Mouse (Mus musculus) layer of hippocampus, adult 2 months (tissue): ENCODE measurements at regions not wholly inside any gene's neighbourhood (a gene's known extent, or its start where the extent isn't known, plus 50 kb on each side); places are given as distances from the start of the nearest gene placed in this dataset.

Experiments
- DNase-seq, 2 experiments: peaks; one replicate each; pipeline ENCODE4 v3.0.0; 2022; ENCODE audit warnings: low spot score in 2 of 2
- H3K27ac ChIP-seq: fragments of 200-600 bp; 2 replicates; pipeline ENCODE4 v1.8.1; 2022
- H3K4me3 ChIP-seq: fragments of 200-600 bp; 2 replicates; pipeline ENCODE4 v1.8.1; 2022; ENCODE audit warnings: mild to moderate bottlenecking
- CTCF ChIP-seq: fragments of 200-600 bp; conservative IDR thresholded peaks from 2 replicates; pipeline ENCODE4 v1.8.1; 2022; ENCODE audit warnings: antibody characterized with exemption, mild to moderate bottlenecking, moderate library complexity

DNA sequence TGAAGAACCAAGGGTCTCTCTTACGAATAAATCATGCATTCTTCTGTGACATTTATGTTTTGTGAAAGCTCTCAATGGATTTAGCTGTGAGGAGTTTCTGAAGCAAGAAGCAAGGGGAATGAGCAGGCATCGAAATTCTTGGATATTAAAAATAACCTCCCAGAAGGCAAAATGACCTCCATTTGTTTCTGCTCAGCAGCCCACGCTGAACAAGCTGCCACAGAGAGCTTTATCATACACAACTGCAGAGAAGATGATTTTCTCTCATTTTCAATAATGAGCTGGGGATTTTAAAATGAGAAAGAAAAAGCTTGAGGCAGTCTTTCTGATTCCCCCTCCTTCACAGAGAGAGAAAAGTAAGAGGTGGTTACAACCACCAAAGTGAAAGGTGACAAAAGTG is 394.2 kb downstream of the Synb start:
- Histone ChIP-seq H3K27ac (no peak overlapping the region), H3K4me3 (no peak overlapping the region)
- peak; percentile 19 to 27 for DNase-seq
- TF ChIP-seq CTCF = no peak

DNA sequence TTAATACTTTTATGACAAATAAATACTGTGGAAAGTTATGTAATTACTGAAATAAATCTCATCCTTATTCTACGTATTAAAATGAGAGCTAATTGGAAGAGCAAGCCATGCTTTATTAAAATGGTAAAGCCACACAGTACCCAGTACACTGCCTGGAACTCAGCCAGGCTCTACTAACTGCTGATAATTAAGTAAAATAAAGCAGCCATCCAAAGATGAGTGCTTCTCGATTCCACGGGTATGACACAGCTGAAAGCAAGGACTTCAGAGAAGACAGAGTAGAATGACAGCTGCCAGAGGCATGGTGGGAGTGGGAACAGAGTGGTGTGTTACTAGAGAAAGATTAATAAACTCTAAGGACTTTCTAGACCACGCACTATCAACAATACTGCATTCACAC is 416.9 kb downstream of the Synb start:
- H3K27ac ChIP-seq = no peak overlapping the region
- DNase-seq = peak in 1 of 2 experiments; percentile 11
- H3K4me3 ChIP-seq = no peak overlapping the region
- no peak for TF ChIP-seq CTCF

DNA sequence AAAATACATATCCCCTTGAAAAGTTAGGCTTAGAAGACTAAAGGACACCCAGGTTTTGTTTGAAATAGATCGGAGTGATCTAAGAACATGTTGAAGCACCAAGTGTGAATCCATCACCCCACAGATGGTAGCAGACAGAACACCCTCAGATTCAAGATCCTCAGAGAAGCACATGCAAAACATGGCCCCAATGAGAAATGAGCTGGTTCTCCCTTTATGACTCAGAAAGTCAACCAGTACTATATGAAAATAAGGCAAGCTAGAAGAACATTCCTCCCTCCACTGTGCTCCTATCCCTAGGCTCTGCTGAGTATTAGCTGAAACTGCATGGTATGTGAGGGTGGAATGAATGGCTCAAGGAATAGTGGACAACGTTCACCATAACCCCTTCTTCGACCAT is 433.0 kb downstream of the Synb start:
- Histone ChIP-seq H3K4me3 (no peak overlapping the region), H3K27ac (no peak overlapping the region)
- TF ChIP-seq CTCF = no peak
- no peak for DNase-seq

DNA sequence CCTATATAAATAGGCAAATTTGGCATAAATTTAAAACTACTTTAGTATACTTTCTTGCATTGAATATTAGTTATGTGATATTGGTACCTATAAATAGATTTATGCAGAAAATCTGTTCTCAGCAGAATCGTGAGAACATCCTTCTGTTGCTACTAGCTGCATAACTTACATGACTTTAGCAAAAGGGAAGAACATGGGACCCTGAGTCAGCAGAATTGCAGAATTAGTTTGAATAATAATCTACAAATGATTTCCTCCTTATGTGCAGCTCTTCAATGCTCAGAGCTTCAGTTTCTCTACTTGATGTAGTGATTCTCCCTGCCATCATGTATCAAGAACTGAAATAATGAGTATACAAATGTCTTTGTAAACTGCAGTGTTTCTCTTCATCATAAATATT is 436.2 kb downstream of the Synb start:
- no peak for TF ChIP-seq CTCF
- H3K4me3 ChIP-seq = no peak overlapping the region
- DNase-seq = peak in 1 of 2 experiments; percentile 8
- no peak overlapping the region for H3K27ac ChIP-seq

DNA sequence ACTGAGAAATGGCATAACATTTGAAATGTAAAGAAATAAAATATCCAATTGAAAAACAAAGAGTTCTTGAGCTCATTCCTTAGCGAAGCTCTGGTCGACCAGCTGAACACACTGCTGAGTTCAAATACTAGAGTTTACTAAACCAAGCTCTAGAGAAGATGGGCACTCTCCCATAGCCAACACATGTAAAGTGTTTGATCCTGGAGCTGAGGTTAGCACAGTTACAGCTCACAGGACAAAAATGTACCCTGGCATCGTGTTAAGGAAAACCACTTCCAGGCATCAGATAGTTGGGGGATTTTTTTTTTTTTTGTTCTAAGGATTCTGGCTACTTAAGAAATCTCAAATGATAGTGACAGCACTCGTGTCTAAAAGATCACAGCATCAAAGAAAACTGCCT is 445.6 kb downstream of the Synb start:
- no peak for DNase-seq
- no peak for TF ChIP-seq CTCF

DNA sequence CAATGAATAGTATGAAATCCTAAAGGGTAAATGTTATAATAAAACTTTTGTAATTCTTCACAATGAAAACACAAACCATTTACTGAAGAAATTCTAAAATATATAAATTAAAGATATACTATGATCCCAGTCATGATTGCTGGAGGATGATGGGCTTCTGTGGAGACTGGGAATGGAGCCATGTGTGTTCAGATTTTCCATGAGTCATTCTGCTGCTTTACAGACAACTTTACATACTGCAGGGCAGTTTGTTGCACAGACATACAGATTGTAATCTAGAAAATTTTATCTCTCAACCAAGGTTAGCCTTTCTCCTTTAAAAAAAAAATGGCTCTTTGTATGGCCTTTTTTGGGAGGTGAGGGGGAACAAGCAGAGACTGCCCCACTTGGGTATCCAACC is 446.5 kb downstream of the Synb start:
- Histone ChIP-seq H3K27ac (no peak overlapping the region), H3K4me3 (no peak overlapping the region)
- TF ChIP-seq CTCF = no peak
- DNase-seq = no peak

More for the DNA sequence above, 445.6 kb downstream of the Synb start:
- no peak overlapping the region for H3K27ac ChIP-seq
- no peak overlapping the region for H3K4me3 ChIP-seq

DNA sequence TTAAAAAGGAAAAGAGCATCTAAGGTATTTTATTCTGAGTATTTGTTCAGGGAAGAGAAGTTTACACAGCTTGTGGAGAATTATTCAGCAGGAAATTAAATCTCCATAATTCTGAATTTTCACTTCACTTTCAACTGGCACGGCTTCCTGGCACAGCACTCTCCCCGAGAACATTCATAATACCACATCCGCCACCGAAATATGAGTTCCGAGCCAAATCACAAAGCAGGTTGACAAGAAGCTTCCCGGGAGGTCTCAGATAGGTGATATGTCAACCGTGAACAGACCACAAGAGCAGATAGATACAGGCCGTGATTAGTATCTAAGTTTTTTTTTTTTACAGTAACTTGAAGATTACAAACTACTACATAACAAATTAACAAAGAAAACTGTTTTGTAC is 473.9 kb downstream of the Synb start:
- Histone ChIP-seq H3K4me3 (no peak overlapping the region), H3K27ac (no peak overlapping the region)
- DNase-seq = peak; percentile 5 to 12
- no peak for TF ChIP-seq CTCF

DNA sequence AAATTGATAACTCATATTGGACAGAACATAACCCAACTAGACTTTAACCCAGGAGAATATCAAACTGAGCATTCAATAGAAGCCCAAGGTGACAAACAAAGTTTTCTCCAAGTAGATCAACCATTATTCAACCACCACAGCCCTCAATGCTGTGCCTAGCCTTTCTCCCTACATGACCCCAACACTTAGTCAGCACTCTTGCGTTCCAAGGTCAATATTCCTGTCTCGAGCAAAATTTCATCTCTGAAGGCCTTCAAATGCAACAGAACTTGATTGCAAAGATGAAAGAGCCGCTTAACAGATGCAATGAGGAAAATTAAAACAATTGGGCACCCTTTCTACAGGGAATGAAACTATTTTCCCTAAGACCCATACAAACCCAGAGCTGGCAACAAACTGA is 485.1 kb downstream of the Synb start:
- H3K4me3 ChIP-seq = no peak overlapping the region
- no peak for DNase-seq
- H3K27ac ChIP-seq = no peak overlapping the region
- no peak for TF ChIP-seq CTCF

DNA sequence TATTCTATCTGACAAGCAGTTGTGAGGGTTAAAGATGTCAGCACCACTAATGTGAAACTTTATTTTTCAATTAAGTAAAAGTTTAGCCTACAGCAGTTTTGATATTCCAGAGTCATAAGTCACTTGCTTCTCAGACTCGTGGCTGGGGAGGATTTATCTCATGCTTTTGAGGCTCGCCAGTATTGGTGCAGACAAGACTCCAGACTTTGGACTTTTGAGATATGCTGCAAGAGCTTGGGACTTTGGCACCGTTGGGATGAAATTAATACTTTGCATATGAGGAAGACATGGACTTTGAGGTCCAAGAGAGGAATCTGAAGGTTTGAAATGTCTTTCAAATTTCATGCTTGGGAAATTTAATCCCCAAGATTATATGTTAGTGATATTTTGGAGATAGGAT is 486.2 kb downstream of the Synb start:
- Histone ChIP-seq H3K27ac (no peak overlapping the region), H3K4me3 (no peak overlapping the region)
- TF ChIP-seq CTCF = no peak
- DNase-seq = no peak

DNA sequence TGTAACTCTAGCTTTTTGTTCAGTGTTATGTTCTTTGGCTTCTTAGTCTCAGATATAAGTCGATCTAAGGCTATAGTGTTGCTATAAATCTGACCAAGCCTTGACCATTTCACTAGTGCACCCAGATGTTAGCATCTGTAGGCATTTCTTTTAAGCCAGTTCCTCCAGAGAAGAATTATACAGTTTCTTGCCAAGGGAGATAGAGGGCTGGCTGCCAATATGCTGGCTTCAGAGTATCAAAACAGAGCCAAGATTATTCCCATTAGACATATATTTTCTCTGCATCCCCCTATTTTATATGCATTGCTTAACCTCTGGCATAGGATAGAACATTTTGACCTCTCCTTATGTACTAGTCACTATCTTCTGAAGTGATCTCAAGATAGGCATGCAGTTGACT is 487.5 kb downstream of the Synb start:
- H3K27ac ChIP-seq = no peak overlapping the region
- DNase-seq = no peak
- TF ChIP-seq CTCF = no peak

DNA sequence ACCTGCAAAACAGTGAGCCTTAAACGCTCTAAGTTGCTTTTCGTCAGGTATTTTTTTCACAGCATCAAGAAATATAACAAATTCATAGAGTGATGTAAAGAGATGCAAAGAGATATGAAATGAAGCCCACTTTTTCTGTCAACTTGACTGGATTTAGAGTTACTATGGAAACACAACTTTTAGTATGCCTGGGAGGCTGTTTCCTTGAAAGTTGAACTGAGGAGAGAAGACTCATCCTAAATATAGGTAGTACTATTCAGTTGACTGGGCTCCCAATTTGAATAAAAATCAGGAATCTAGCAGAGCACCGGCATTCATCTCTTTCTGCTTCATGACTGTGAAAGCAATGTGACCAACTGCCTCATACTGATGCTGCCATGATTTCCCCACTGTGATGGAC is 509.7 kb downstream of the Synb start:
- Histone ChIP-seq H3K27ac (no peak overlapping the region), H3K4me3 (no peak overlapping the region)
- DNase-seq = no peak
- TF ChIP-seq CTCF = no peak

More for the DNA sequence above, 487.5 kb downstream of the Synb start:
- no peak overlapping the region for H3K4me3 ChIP-seq

DNA sequence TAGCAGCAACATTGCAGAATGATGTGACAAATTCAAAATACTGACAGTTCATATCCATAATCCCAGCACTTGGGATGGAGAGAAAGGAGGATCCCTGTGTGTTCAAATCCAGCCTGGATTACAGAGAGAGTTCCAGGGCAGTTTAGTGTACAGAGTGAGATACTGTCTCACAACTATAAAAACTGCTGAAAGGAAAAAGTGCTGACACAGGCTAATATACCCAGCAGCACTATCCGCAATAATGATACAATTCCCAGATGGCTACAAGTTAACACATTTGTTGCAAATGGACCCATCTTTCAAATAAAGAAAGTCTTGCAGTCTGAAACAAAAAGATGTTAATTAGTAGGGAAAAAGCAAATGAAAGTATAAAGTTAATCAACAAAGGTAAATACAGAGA is 510.9 kb downstream of the Synb start:
- TF ChIP-seq CTCF = no peak
- Histone ChIP-seq H3K4me3 (no peak overlapping the region), H3K27ac (no peak overlapping the region)
- no peak for DNase-seq

DNA sequence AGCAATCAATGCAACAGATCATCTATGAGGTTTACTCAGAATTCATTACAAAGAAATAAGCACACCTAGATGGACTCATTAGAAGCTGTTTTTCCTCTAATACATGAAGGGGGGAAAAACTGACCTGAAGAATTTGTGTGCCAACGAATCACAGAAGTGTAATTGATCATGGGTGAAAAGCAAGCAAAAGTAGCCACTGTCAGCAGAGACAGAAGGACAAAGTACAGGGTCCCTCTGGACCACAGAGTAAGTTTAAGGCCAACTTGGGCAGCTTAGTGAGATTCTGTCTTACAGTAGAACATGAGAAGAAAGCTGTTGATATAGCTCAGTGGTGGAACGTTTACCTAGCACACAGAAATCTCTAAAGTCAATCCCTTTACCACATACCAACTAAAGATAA is 523.7 kb downstream of the Synb start:
- Histone ChIP-seq H3K4me3 (no peak overlapping the region), H3K27ac (no peak overlapping the region)
- no peak for DNase-seq
- no peak for TF ChIP-seq CTCF

DNA sequence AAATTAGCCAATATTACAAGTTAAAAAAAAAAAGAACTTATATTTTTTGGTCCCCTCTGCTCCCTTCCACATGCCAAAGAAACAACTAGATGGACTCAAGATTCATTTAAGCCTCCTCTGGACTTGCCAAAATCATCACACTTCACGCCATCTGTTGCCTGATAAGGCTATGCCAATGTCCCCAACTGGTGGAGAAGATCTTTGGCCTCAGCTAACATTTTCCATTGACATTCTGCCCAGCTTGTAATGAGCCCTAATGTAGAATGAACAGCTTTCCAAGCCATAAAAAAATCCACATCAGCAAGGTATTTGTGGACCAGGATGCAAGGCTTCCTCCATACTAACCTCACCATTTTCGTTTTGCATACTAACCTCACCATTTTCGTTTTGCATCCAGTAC is 531.2 kb downstream of the Synb start:
- Histone ChIP-seq H3K27ac (no peak overlapping the region), H3K4me3 (no peak overlapping the region)
- DNase-seq = no peak
- no peak for TF ChIP-seq CTCF

DNA sequence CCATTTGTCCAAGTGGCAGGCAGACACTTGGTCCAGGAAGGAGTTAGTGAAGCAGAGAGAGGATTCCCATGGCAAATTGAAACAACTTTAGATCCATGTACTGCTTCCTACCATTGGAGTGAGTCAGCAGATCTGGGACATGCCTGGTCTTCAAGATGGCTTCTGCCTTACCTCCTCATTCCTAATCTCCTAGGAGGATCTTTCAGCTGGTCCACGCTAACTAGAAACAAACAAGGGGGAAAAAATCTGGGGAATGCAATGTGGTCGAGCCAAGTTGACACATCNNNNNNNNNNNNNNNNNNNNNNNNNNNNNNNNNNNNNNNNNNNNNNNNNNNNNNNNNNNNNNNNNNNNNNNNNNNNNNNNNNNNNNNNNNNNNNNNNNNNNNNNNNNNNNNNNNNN is 549.4 kb downstream of the Synb start:
- no peak for DNase-seq
- H3K27ac ChIP-seq = no peak overlapping the region
- no peak for TF ChIP-seq CTCF
- no peak overlapping the region for H3K4me3 ChIP-seq
